16 mouse cellular contexts compared by ENCODE assay signal in genomic region chr10:70022596-70022995, GRCm38 (mm10).
DNase-seq lines count a peak whose midpoint lies in the region; ATAC-seq and TF ChIP-seq lines count a peak whose summit lies in the region.
"Had no signal": no experiment of that assay in that cellular context is flagged by ENCODE, and none has a peak within 500 bp of the region (broad histone marks: within the 10 kb centered on the region; RNA-seq: fewer than 3 reads in every experiment).

No protein-coding gene starts in this region.

- no peak overlapping the region for H3K4me3 ChIP-seq in intestine, postnatal 0 days (ENCODE audit: low read depth, low read length)
- H3K4me3 ChIP-seq: embryonic facial prominence, embryonic 10.5 days; forebrain, embryonic 10.5 days; heart, embryonic 12.5 days; hindbrain, embryonic 15.5 days had no signal

- TF ChIP-seq CTCF in intestine, postnatal 0 days (IDR thresholded peaks at IDR 0.05; ENCODE audit: low read depth) = no peak

- no peak overlapping the region for H3K9ac ChIP-seq in intestine, postnatal 0 days (ENCODE audit: low read depth, low read length)
- H3K9ac ChIP-seq: heart, embryonic 12.5 days; hindbrain, embryonic 15.5 days had no signal

- no peaks in the 10 kb centered on the region for H3K4me1 ChIP-seq in intestine, postnatal 0 days (replicated peaks; ENCODE audit: control insufficient read depth, insufficient read depth, low read length)
- H3K4me1 ChIP-seq: embryonic facial prominence, embryonic 10.5 days; forebrain, embryonic 10.5 days; heart, embryonic 12.5 days; hindbrain, embryonic 15.5 days had no signal

- 67% methylated on average over 5 of the region's 5 CpGs for WGBS in intestine, postnatal 0 days

- no peaks in the 10 kb centered on the region for H3K27me3 ChIP-seq in intestine, postnatal 0 days (replicated peaks; ENCODE audit: control insufficient read depth, insufficient read depth, low read length)
- H3K27me3 ChIP-seq: heart, embryonic 12.5 days; hindbrain, embryonic 15.5 days had no signal

- peaks cover 9% of the 10 kb centered on the region; the same call in 1 of the 2 replicates for H3K36me3 ChIP-seq in intestine, postnatal 0 days (ENCODE audit: control insufficient read depth, insufficient read depth)

- no peak for ATAC-seq in intestine, postnatal 0 days
- ATAC-seq: forebrain, embryonic 14.5 days had no signal

- H3K9me3 ChIP-seq in intestine, postnatal 0 days (ENCODE audit: control insufficient read depth) = no peaks in the 10 kb centered on the region
- H3K9me3 ChIP-seq: embryonic facial prominence, embryonic 10.5 days; hindbrain, embryonic 15.5 days had no signal

- H3K27ac ChIP-seq in intestine, postnatal 0 days (ENCODE audit: low read depth, low read length) = no peak overlapping the region
- H3K27ac ChIP-seq: embryonic facial prominence, embryonic 10.5 days; forebrain, embryonic 10.5 days; hindbrain, embryonic 15.5 days had no signal

- DNase-seq in lung, adult 18-20 months = peak; percentile 26 to 59
- DNase-seq in lung, postnatal 4 days = no peak
- DNase-seq in gastrocnemius, postnatal 25 days = peak; percentile 61
- peak; percentile 44 for DNase-seq in lung, postnatal 25 days (ENCODE audit: low spot score)
- no peak for DNase-seq in kidney, postnatal 4 days
- DNase-seq: adrenal gland, adult 8-10 months; adrenal gland, postnatal 36 days; cerebellum, adult 2 months; cerebellum, postnatal 10 days; heart, postnatal 36 days had no signal

- no peak overlapping the region for H3K4me2 ChIP-seq in intestine, postnatal 0 days (replicated peaks; ENCODE audit: low read depth)
- H3K4me2 ChIP-seq: heart, embryonic 12.5 days; hindbrain, embryonic 15.5 days had no signal

Comparison
In these comparisons a context has a peak if more than half of its experiments do, and no peak if none do; other contexts are left out.
1. DNase-seq: peak in lung, adult 18-20 months (2 of 2), gastrocnemius, postnatal 25 days (single experiment) and lung, postnatal 25 days (single experiment); none in lung, postnatal 4 days (0 of 2) and kidney, postnatal 4 days (0 of 2).